Mouse (Mus musculus) kidney, adult 2 months (tissue): ENCODE measurements around the gene Olfr1418. TPM values are rescaled to one million over a fixed set of nuclear protein-coding genes. Genes with fewer than 3 reads are reported as not detected.

Experiments used
- DNase-seq: peaks from one replicate; pipeline ENCODE4 v3.0.0; 2021
- H3K27ac ChIP-seq: fragments of 200-500 bp; 2 replicates; pipeline ENCODE4 v1.5.1; 2012; ENCODE audit warnings: low read depth, low read length, control low read depth, inconsistent platforms; ENCODE audit not compliant: insufficient read depth
- H3K27me3 ChIP-seq: fragments of 200-500 bp; replicated peaks from 2 replicates; pipeline ENCODE4 v1.6.1; 2012; ENCODE audit warnings: mild to moderate bottlenecking, moderate library complexity, low read length, inconsistent platforms; ENCODE audit not compliant: control insufficient read depth, insufficient read depth
- H3K36me3 ChIP-seq: fragments of 200-500 bp; 2 replicates; pipeline ENCODE4 v1.6.1; 2012; ENCODE audit warnings: mild to moderate bottlenecking, moderate library complexity, low read length, inconsistent platforms; ENCODE audit not compliant: control insufficient read depth, insufficient read depth
- H3K4me1 ChIP-seq: fragments of 200-500 bp; 2 replicates; pipeline ENCODE4 v1.6.1; 2011; ENCODE audit warnings: low read length; ENCODE audit not compliant: control insufficient read depth, insufficient read depth
- H3K4me3 ChIP-seq: fragments of 200-500 bp; 2 replicates; pipeline ENCODE4 v1.5.1; 2011; ENCODE audit warnings: mild to moderate bottlenecking, low read depth, low read length, control low read depth; ENCODE audit not compliant: insufficient read depth
- CTCF ChIP-seq: fragments of 200-500 bp; conservative IDR thresholded peaks from 2 replicates; pipeline ENCODE4 v1.5.1; 2011; ENCODE audit warnings: low read depth, mild to moderate bottlenecking, control low read depth, low read length, moderate library complexity, mixed read lengths; ENCODE audit not compliant: insufficient read depth, insufficient read length
- POLR2A ChIP-seq: fragments of 200-500 bp; IDR thresholded peaks from one replicate; pipeline ENCODE4 v1.6.1; 2011; ENCODE audit warnings: low read depth, low read length, control low read depth
- WGBS: fragments of 180-500 bp; shearing (Covaris S2); methylation state at CpG from one replicate; pipeline ENCODE4 v1.1.7; 2018; 5-methylcytosine and 5-hydroxymethylcytosine counted together
- polyA plus RNA-seq: library from polyadenylated mRNA; depleted of rRNA; stranded (reverse); fragments of >200 nt; gene quantifications from 2 replicates; pipeline ENCODE4 v1.2.3, GENCODE M21; 2012

Gene Olfr1418
- polyA plus RNA-seq, 1 experiment = not detected

- Histone ChIP-seq H3K36me3 (no peaks in the 10 kb centered on the region), H3K4me3 (no peak overlapping the region), H3K4me1 (no peaks in the 10 kb centered on the region), H3K27me3 (no peaks in the 10 kb centered on the region), H3K27ac (no peak overlapping the region)
- 84% methylated on average over 4 of the region's 4 CpGs for WGBS
- no peak for TF ChIP-seq POLR2A
- TF ChIP-seq CTCF = no peak
- DNase-seq = no peak
Measured at GRCm38 (mm10) chr19:11846333-11846732, 14.5 kb downstream of the Olfr1418 start.

- TF ChIP-seq POLR2A (no peak), CTCF (no peak)
- no peaks in the 10 kb centered on the region for H3K27me3 ChIP-seq
- H3K4me1 ChIP-seq = 0 out of 2 replicates have a peak, but pooled peaks cover 2% of the 10 kb centered on the region
- 94% methylated on average over 4 of the region's 4 CpGs for WGBS
- DNase-seq = no peak
- H3K4me3 ChIP-seq = no peak within 1 kb of the TSS
- H3K27ac ChIP-seq = no peak within 1 kb of the TSS
- no peaks in the 10 kb centered on the region for H3K36me3 ChIP-seq
Measured at GRCm38 (mm10) chr19:11839119-11839518, 21.7 kb downstream of the Olfr1418 start, which contains the start of gene Olfr1417. TSS of gene Olfr1417 (minus strand) at chr19:11839219.

- Histone ChIP-seq H3K4me1 (peaks cover 6% of the 10 kb centered on the region; the same call in 1 of the 2 replicates), H3K36me3 (no peaks in the 10 kb centered on the region), H3K27me3 (no peaks in the 10 kb centered on the region; the same call in 1 of the 2 replicates), H3K27ac (no peak overlapping the region), H3K4me3 (no peak overlapping the region)
- WGBS = 56% methylated on average over 4 of the region's 4 CpGs
- TF ChIP-seq POLR2A (no peak), CTCF (no peak)
- DNase-seq = no peak
Measured at GRCm38 (mm10) chr19:11823346-11824065, 37.4 kb downstream of the Olfr1418 start.

- Histone ChIP-seq H3K27ac (no peak overlapping the region), H3K4me1 (peaks cover 12% of the 10 kb centered on the region), H3K27me3 (no peaks in the 10 kb centered on the region), H3K4me3 (peak overlapping the region; percentile 63), H3K36me3 (no peaks in the 10 kb centered on the region)
- TF ChIP-seq CTCF (no peak), POLR2A (no peak)
- WGBS = 34% methylated on average over 6 of the region's 6 CpGs
- no peak for DNase-seq
Measured at GRCm38 (mm10) chr19:11820211-11820610, 40.7 kb downstream of the Olfr1418 start.

GRCm38 (mm10) chr19:11819800-11820199, 41.1 kb downstream of the Olfr1418 start:
- H3K27me3 ChIP-seq = no peaks in the 10 kb centered on the region
- H3K4me1 ChIP-seq = peaks cover 15% of the 10 kb centered on the region
- H3K36me3 ChIP-seq = no peaks in the 10 kb centered on the region
- WGBS = 2% methylated on average over 15 of the region's 15 CpGs
- H3K27ac ChIP-seq = no peak overlapping the region
- DNase-seq = peak; percentile 87
- H3K4me3 ChIP-seq = peak overlapping the region; percentile 63
- TF ChIP-seq CTCF = peak; percentile 69
- no peak for TF ChIP-seq POLR2A

GRCm38 (mm10) chr19:11819143-11819700, 41.6 kb downstream of the Olfr1418 start, which contains the start of gene Stx3:
TSS of gene Stx3 (minus strand) at chr19:11819403.
- Histone ChIP-seq H3K36me3 (no peaks in the 10 kb centered on the region), H3K4me1 (peaks cover 15% of the 10 kb centered on the region), H3K27me3 (no peaks in the 10 kb centered on the region), H3K27ac (peak within 1 kb of the TSS; percentile 71), H3K4me3 (peak within 1 kb of the TSS; percentile 63)
- TF ChIP-seq POLR2A = no peak
- no peak for TF ChIP-seq CTCF
- under 1% methylated on average over 20 of the region's 20 CpGs for WGBS
- DNase-seq = no peak

- Histone ChIP-seq H3K27ac (peak overlapping the region; percentile 71), H3K4me1 (peaks cover 22% of the 10 kb centered on the region), H3K4me3 (peak overlapping the region; percentile 59), H3K36me3 (no peaks in the 10 kb centered on the region), H3K27me3 (no peaks in the 10 kb centered on the region)
- peak; percentile 89 for DNase-seq
- TF ChIP-seq POLR2A (no peak), CTCF (no peak)
- under 1% methylated on average over 77 of the region's 83 CpGs for WGBS
Measured at GRCm38 (mm10) chr19:11818199-11819142, 42.4 kb downstream of the Olfr1418 start.
